Mouse (Mus musculus): ENCODE results near the gene Esr2. TPM values are rescaled to one million over a fixed set of nuclear protein-coding genes. Genes with fewer than 3 reads are reported as not detected.

The Esr2 gene
- polyA plus RNA-seq, 1 experiment = 0.27 TPM

- no peak for TF ChIP-seq POLR2A (IDR thresholded peaks at IDR 0.05; ENCODE audit: borderline replicate concordance, extremely low read depth, insufficient read depth, insufficient read length, poor library complexity, severe bottlenecking)
- no peak for TF ChIP-seq CTCF (IDR thresholded peaks at IDR 0.05; ENCODE audit: borderline replicate concordance, extremely low read depth, insufficient read depth, insufficient read length)
- DNase-seq (ENCODE audit: low read depth) = no peak
These were observed 44.5 kb downstream of the Esr2 start for GRCm38 (mm10) chr12:76132591-76132990.

- TF ChIP-seq POLR2A (IDR thresholded peaks at IDR 0.05; ENCODE audit: borderline replicate concordance, extremely low read depth, insufficient read depth, insufficient read length, poor library complexity, severe bottlenecking) = no peak
- no peak for TF ChIP-seq CTCF (IDR thresholded peaks at IDR 0.05; ENCODE audit: borderline replicate concordance, extremely low read depth, insufficient read depth, insufficient read length)
- no peak for DNase-seq (ENCODE audit: low read depth)
These were observed 46.2 kb downstream of the Esr2 start for GRCm38 (mm10) chr12:76130891-76131290.

- TF ChIP-seq CTCF (IDR thresholded peaks at IDR 0.05; ENCODE audit: borderline replicate concordance, extremely low read depth, insufficient read depth, insufficient read length) (peak; percentile 70), POLR2A (IDR thresholded peaks at IDR 0.05; ENCODE audit: borderline replicate concordance, extremely low read depth, insufficient read depth, insufficient read length, poor library complexity, severe bottlenecking) (no peak)
These were observed 46.8 kb downstream of the Esr2 start for GRCm38 (mm10) chr12:76130281-76130680.

DNA sequence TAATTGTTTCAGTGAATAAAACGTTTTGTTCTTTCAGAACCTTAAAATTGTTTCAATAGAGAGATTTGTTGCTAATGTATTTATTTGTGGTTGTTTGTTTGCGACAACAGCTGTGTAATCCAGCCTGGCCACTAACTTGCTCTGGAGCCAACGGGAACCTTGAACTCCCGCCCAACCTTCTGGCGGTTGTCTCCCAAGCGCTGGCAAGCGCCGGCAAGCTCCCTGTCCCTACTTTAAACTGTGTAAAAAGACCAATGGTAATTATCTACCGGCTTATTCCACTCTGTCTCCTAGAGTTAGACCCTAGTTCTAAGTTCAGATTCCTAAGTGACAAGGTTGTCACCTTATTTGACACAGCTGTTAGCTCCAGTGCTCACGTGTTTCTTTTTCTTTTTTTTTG, 48.2 kb downstream of the Esr2 start:
- TF ChIP-seq CTCF (IDR thresholded peaks at IDR 0.05; ENCODE audit: borderline replicate concordance, extremely low read depth, insufficient read depth, insufficient read length) = no peak
- no peak for TF ChIP-seq POLR2A (IDR thresholded peaks at IDR 0.05; ENCODE audit: borderline replicate concordance, extremely low read depth, insufficient read depth, insufficient read length, poor library complexity, severe bottlenecking)
- no peak for DNase-seq (ENCODE audit: low read depth)

More at GRCm38 (mm10) chr12:76130281-76130680, 46.8 kb downstream of the Esr2 start:
- DNase-seq (ENCODE audit: low read depth) = peak; percentile 62

DNA sequence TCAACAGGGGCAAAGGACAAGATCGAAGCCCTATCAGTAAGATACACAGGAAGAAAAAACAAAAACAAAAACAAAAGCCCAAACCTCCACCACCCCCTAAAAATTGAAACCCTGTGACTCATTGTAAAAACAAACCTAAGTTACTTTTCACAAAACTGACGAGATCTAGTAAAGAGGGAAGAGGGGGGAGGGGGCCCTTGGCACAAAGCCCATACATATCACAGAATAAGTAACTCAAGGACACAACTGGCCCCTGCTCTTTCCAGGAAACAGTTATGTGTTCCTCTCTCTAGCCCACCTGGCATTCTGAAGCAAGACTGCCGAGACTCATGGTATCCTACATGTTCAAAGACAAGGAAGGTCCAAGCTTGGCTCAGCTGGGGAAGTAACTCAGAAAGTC, 48.8 kb downstream of the Esr2 start:
- no peak for DNase-seq (ENCODE audit: low read depth)
- TF ChIP-seq POLR2A (IDR thresholded peaks at IDR 0.05; ENCODE audit: borderline replicate concordance, extremely low read depth, insufficient read depth, insufficient read length, poor library complexity, severe bottlenecking) = no peak
- no peak for TF ChIP-seq CTCF (IDR thresholded peaks at IDR 0.05; ENCODE audit: borderline replicate concordance, extremely low read depth, insufficient read depth, insufficient read length)

DNA sequence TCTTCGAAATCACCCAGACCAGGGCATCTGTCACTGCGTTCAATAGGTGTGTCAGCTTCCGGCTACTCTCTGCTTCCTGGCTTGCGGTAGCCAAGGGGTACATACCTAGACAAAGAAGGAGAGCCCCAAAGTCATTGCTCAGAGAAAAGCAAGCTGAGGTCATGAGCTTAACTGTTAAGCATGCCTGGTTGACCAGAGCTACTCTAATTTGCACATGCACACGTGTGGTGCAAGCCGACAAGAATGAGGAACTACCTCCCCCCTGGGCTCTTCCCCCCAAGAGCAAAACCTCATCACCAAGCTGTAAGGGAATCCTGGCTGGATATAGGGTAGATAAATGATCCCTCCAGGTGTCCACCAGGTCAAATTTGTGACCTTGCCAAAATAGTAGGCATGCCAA, 53.8 kb downstream of the Esr2 start:
- TF ChIP-seq CTCF (IDR thresholded peaks at IDR 0.05; ENCODE audit: borderline replicate concordance, extremely low read depth, insufficient read depth, insufficient read length) (no peak), POLR2A (IDR thresholded peaks at IDR 0.05; ENCODE audit: borderline replicate concordance, extremely low read depth, insufficient read depth, insufficient read length, poor library complexity, severe bottlenecking) (no peak)

DNA sequence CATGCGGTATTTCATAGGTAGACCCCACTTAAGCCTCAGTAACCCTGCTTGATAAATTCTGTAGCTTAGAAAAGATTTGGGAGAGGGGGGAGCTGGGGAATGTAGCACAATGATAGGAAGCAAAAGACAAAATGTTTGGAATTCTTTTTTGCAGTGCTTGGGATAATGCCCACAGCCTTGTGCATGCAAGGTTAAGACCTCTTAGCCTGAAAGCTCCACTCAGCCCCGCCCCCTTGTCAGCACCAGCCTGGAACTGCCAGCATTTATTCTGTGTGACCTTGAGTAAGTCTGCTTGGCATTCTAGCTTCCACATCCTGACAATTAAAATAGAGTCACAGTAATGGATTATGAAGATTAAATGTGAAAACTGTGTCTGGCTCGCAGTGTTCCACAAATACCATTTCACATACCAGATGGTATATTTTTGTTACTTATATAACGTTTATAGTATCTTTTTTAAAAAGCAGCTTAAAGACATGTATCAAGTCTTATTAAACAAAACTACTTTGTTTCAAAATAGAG, 59.4 kb downstream of the Esr2 start:
- peak; percentile 29 for DNase-seq (ENCODE audit: low read depth)
- TF ChIP-seq CTCF (IDR thresholded peaks at IDR 0.05; ENCODE audit: borderline replicate concordance, extremely low read depth, insufficient read depth, insufficient read length) (no peak), POLR2A (IDR thresholded peaks at IDR 0.05; ENCODE audit: borderline replicate concordance, extremely low read depth, insufficient read depth, insufficient read length, poor library complexity, severe bottlenecking) (no peak)

More for the DNA sequence above, 53.8 kb downstream of the Esr2 start:
- no peak for DNase-seq (ENCODE audit: low read depth)

DNA sequence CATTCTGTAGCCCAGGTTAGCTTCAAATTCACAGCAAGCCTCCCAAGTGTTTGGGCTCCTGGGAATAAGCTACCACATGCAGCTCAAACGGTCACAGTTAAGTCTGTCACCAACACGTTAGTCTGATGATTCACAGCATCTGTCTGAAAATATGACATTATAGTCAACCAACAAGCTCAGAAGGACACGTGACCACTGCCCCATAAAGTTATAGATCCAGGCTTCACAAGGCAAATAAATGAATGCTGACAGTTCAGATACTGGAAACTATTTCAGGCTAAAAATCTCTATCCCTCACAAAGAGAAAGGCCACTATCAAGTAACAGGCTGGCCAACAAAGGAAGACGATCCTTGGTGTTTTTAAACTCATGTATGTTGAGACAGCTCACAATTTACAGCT, 60.5 kb downstream of the Esr2 start:
- TF ChIP-seq POLR2A (IDR thresholded peaks at IDR 0.05; ENCODE audit: borderline replicate concordance, extremely low read depth, insufficient read depth, insufficient read length, poor library complexity, severe bottlenecking) (no peak), CTCF (IDR thresholded peaks at IDR 0.05; ENCODE audit: borderline replicate concordance, extremely low read depth, insufficient read depth, insufficient read length) (no peak)
- no peak for DNase-seq (ENCODE audit: low read depth)

DNA sequence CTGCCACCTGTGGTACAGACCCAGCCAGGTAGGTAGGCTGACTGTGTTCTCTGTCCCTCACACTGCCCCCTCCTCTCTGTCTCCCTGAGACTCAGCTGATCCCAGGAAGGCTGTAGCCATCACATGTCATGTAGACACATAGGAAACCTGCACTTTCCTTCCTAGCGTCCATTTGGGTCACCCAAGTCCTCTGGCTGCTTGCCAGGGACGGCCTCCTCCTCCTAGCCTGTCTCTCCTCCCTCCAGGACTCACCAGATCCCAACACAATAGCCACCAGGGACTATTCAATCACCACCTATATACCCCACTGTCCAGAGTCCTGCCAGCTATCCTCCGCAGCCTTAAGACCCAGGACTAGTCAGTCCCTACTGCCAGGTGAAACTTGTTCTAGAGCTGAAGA, 66.0 kb downstream of the Esr2 start:
- TF ChIP-seq CTCF (IDR thresholded peaks at IDR 0.05; ENCODE audit: borderline replicate concordance, extremely low read depth, insufficient read depth, insufficient read length) = no peak
- DNase-seq (ENCODE audit: low read depth) = no peak

DNA sequence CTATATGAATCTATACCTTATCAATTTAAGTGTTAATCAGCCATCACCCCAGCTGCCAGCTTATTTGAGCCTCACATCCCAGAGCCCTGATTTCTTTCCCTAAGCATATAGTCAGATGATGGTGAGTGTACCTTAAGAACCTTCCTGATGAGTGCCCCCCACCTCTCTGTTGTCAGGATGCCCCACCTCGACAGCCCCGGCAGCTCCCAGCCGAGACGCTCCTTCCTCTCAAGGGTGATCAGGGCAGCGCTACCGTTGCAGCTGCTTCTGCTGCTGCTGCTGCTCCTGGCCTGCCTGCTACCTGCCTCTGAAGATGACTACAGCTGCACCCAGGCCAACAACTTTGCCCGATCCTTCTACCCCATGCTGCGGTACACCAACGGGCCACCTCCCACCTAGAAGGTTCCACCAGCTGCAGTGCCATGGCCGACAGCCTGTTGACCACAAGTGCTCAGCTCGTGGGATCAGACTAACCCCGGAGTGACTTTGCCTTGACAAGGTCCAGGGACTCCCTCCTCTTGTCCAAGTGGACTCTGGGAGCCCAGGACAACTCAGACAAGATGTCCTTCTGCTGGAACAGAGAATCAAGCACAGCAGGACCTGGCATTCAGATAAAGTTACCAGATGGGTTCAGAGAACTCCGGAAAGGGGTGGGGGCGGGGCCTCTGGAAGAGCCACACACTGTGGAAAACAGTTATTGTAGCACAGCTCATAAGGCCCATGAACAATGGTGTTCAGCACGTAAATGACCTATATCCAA, 67.2 kb downstream of the Esr2 start:
- TF ChIP-seq CTCF (IDR thresholded peaks at IDR 0.05; ENCODE audit: borderline replicate concordance, extremely low read depth, insufficient read depth, insufficient read length) (no peak), POLR2A (IDR thresholded peaks at IDR 0.05; ENCODE audit: borderline replicate concordance, extremely low read depth, insufficient read depth, insufficient read length, poor library complexity, severe bottlenecking) (no peak)
- DNase-seq (ENCODE audit: low read depth) = no peak

GRCm38 (mm10) chr12:76104596-76105351, 72.3 kb downstream of the Esr2 start:
- no peak for TF ChIP-seq POLR2A (IDR thresholded peaks at IDR 0.05; ENCODE audit: borderline replicate concordance, extremely low read depth, insufficient read depth, insufficient read length, poor library complexity, severe bottlenecking)
- TF ChIP-seq CTCF (IDR thresholded peaks at IDR 0.05; ENCODE audit: borderline replicate concordance, extremely low read depth, insufficient read depth, insufficient read length) = no peak
- no peak for DNase-seq (ENCODE audit: low read depth)
